Mouse (Mus musculus) midbrain, embryonic 13.5 days (tissue): ENCODE measurements around the gene Il4ra. TPM values are rescaled to one million over a fixed set of nuclear protein-coding genes. Genes with fewer than 3 reads are reported as not detected.

Experiments used
- ATAC-seq: fragments of 200-750 bp; cut with Nextera tagmentation; 2 replicates; pipeline ENCODE4 v1.8.0; 2017; ENCODE audit warnings: mild to moderate bottlenecking, moderate TSS enrichment, moderate library complexity
- H3K27ac ChIP-seq: fragments of 300-500 bp; sonication (generic); 2 replicates; pipeline ENCODE4 v1.5.1; 2015; ENCODE audit warnings: inconsistent platforms, mild to moderate bottlenecking, moderate library complexity
- H3K27me3 ChIP-seq: fragments of 300-500 bp; sonication (generic); 2 replicates; pipeline ENCODE4 v1.6.1; 2015; ENCODE audit warnings: mild to moderate bottlenecking, inconsistent platforms
- H3K36me3 ChIP-seq: fragments of 300-500 bp; sonication (generic); 2 replicates; pipeline ENCODE4 v1.6.1; 2015; ENCODE audit warnings: mild to moderate bottlenecking, inconsistent platforms
- H3K4me1 ChIP-seq: fragments of 300-500 bp; sonication (generic); replicated peaks from 2 replicates; pipeline ENCODE4 v1.6.1; 2015; ENCODE audit warnings: inconsistent platforms
- H3K4me2 ChIP-seq: fragments of 300-500 bp; sonication (generic); replicated peaks from 2 replicates; pipeline ENCODE4 v1.6.1; 2015; ENCODE audit warnings: moderate library complexity, mild to moderate bottlenecking, inconsistent platforms
- H3K4me3 ChIP-seq: fragments of 300-500 bp; sonication (generic); replicated peaks from 2 replicates; pipeline ENCODE4 v1.5.1; 2015; ENCODE audit warnings: mild to moderate bottlenecking, inconsistent platforms
- H3K9ac ChIP-seq: fragments of 300-500 bp; sonication (generic); replicated peaks from 2 replicates; pipeline ENCODE4 v1.6.1; 2015; ENCODE audit warnings: mild to moderate bottlenecking, inconsistent platforms
- H3K9me3 ChIP-seq: fragments of 300-500 bp; sonication (generic); 2 replicates; pipeline ENCODE4 v1.6.1; 2016; ENCODE audit warnings: mild to moderate bottlenecking, inconsistent platforms
- WGBS: fragments of 180-500 bp; shearing (Covaris S2); methylation state at CpG from one replicate; pipeline ENCODE4 v1.1.7; 2015; 5-methylcytosine and 5-hydroxymethylcytosine counted together
- polyA plus RNA-seq: library from polyadenylated mRNA; unstranded; fragments of >200 nt; fragmentation: Nextera tagmentation; extraction: Ambion mirVana; gene quantifications from 2 replicates; pipeline ENCODE4 v1.2.1, GENCODE M21; 2015

Gene Il4ra
- polyA plus RNA-seq, 1 experiment from 2014 or later, result 3.0 TPM

- H3K27ac ChIP-seq, result no peak overlapping the region
- H3K9ac ChIP-seq, result no peak overlapping the region
- no peaks in the 10 kb centered on the region for H3K27me3 ChIP-seq
- no peaks in the 10 kb centered on the region for H3K9me3 ChIP-seq
- 68% methylated on average over 3 of the region's 3 CpGs for WGBS
- no peak for ATAC-seq
- H3K4me3 ChIP-seq, result no peak overlapping the region
- H3K36me3 ChIP-seq, result no peaks in the 10 kb centered on the region
- no peaks in the 10 kb centered on the region for H3K4me1 ChIP-seq
- H3K4me2 ChIP-seq, result no peak overlapping the region
These were observed 44.5 kb downstream of the Il4ra start for GRCm38 (mm10) chr7:125596406-125596805.

DNA sequence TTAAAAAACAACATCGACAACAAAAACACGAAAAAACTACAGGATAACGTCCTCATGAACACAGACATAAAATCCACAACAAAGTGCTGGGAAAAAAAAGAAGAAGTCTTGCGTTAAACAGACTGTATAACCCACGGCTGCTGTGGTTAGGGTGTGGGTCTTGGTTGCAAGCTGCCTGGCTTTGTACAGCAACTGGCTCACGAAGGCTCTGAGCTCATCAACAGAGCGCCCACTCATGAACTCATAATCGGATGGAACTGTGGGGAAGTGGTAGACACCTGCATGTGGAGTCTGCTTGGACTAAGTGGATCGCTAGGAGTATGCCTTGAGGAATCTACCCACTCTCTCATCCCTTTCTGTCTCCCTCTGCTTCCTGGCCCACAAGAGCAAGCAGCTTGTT, 45.2 kb downstream of the Il4ra start:
- H3K4me2 ChIP-seq, result no peak overlapping the region
- H3K36me3 ChIP-seq, result no peaks in the 10 kb centered on the region
- H3K27me3 ChIP-seq, result no peaks in the 10 kb centered on the region
- H3K9me3 ChIP-seq, result no peaks in the 10 kb centered on the region
- no peak overlapping the region for H3K4me3 ChIP-seq
- no peak for ATAC-seq
- H3K27ac ChIP-seq, result no peak overlapping the region
- H3K4me1 ChIP-seq, result no peaks in the 10 kb centered on the region
- no peak overlapping the region for H3K9ac ChIP-seq
- 89% methylated on average over 9 of the region's 9 CpGs for WGBS

- no peaks in the 10 kb centered on the region for H3K27me3 ChIP-seq
- no peaks in the 10 kb centered on the region for H3K4me1 ChIP-seq
- no peak overlapping the region for H3K4me2 ChIP-seq
- H3K4me3 ChIP-seq, result no peak overlapping the region
- no peak overlapping the region for H3K9ac ChIP-seq
- WGBS, result 81% methylated on average over 11 of the region's 11 CpGs
- H3K9me3 ChIP-seq, result no peaks in the 10 kb centered on the region
- H3K36me3 ChIP-seq, result no peaks in the 10 kb centered on the region
- ATAC-seq, result no peak
- no peak overlapping the region for H3K27ac ChIP-seq
These were observed 45.8 kb downstream of the Il4ra start for GRCm38 (mm10) chr7:125597516-125598347.

- 66% methylated on average over 4 of the region's 4 CpGs for WGBS
- H3K36me3 ChIP-seq, result no peaks in the 10 kb centered on the region
- ATAC-seq, result no peak
These were observed 47.6 kb downstream of the Il4ra start for GRCm38 (mm10) chr7:125599373-125599973.

GRCm38 (mm10) chr7:125600136-125600535, 48.2 kb downstream of the Il4ra start:
- H3K36me3 ChIP-seq, result no peaks in the 10 kb centered on the region
- 78% methylated on average over 10 of the region's 10 CpGs for WGBS
- H3K27ac ChIP-seq, result no peak overlapping the region
- no peak overlapping the region for H3K4me3 ChIP-seq
- H3K9ac ChIP-seq, result no peak overlapping the region
- no peak for ATAC-seq
- H3K4me2 ChIP-seq, result no peak overlapping the region
- H3K9me3 ChIP-seq, result no peaks in the 10 kb centered on the region
- no peaks in the 10 kb centered on the region for H3K4me1 ChIP-seq
- no peaks in the 10 kb centered on the region for H3K27me3 ChIP-seq

More at GRCm38 (mm10) chr7:125599373-125599973, 47.6 kb downstream of the Il4ra start:
- Histone ChIP-seq H3K27me3 (no peaks in the 10 kb centered on the region), H3K4me1 (no peaks in the 10 kb centered on the region), H3K27ac (no peak overlapping the region), H3K4me2 (no peak overlapping the region), H3K9ac (no peak overlapping the region), H3K9me3 (no peaks in the 10 kb centered on the region), H3K4me3 (no peak overlapping the region)

DNA sequence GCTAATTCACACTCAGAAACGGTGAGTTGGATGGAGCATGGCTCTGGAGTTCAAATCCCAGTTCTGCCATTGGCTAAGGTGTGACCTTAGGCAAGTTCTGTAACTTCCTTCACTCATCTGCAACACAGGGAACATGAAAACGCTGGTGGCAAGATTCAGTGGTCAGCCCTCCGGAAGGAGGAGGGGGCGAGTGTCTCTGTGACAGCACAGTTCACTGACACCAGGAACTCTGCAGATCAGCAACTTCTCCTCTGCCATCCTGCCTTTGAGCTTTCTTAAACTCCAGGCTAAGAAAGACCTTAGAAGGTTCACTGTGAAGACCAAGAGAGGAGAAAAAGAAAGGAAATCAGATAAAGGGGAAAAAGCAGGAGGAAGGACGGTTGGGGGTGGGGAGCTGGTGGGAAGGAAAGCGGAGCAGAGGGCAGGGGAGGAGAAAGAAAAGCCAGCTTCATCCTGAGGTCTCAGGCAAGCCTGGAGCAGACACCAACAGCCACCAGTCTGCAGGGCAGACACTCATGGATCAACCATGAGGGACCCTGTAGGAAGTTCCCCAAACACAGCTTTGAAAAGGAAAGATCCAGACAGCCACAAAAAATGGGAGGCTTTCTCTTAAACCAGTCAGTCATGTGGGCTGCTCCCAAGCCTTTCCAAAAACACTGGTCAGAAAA, 48.8 kb downstream of the Il4ra start:
- Histone ChIP-seq H3K4me2 (no peak overlapping the region), H3K4me1 (no peaks in the 10 kb centered on the region), H3K4me3 (no peak overlapping the region), H3K9ac (no peak overlapping the region), H3K36me3 (no peaks in the 10 kb centered on the region), H3K9me3 (no peaks in the 10 kb centered on the region), H3K27ac (no peak overlapping the region), H3K27me3 (no peaks in the 10 kb centered on the region)
- 56% methylated on average over 6 of the region's 6 CpGs for WGBS
- ATAC-seq, result no peak

DNA sequence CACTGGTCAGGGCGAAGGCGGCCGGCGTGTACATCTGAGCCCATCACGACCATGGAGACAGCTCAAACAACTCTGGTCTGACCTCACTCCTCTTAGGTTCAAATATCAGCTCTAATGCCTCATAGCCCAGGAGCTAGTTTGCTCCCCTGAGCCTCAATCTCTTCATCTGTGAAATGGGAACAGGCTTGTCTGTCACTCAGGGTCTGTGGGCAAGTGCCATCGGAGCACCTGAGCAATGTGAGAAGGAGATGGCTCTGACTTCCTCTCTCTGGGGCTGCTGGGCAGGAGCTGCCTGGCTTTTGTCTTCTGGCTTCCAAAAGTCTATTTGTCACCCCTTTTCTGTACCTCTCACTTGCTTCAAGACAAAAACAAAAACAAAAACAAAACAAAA, 49.4 kb downstream of the Il4ra start:
- no peak overlapping the region for H3K4me2 ChIP-seq
- 88% methylated on average over 6 of the region's 6 CpGs for WGBS
- no peak for ATAC-seq

DNA sequence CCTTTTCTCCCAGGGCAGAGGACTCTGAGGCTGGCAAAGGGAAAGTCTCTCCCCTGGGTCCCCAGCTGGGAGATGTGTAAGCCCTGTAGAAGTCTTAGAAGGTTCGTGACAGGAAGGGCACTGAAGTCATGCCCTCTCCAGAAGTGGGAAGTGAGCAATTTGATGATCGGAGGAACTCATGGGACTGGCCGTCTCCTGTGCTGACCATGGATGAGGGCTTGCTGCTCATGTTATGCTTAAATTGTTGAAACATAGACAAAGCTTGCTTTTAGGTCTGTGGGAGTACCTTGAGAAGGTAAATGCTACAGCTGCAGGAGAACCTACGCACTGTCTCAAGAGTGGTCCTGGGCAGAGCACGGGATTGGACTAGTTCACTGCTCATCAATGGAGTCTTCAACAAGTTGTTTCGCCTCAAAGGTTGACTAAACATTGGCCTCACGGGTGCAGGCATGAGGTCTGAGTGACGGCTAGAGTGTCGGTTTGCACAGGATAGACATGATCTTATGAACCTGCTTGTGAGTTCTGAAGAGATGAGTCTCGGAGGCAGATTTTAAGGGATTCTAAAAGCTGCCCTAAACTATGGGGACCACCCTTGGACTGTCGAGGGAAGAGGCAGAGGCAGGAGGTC, 50.0 kb downstream of the Il4ra start:
- Histone ChIP-seq H3K4me1 (no peaks in the 10 kb centered on the region), H3K4me3 (no peak overlapping the region), H3K36me3 (no peaks in the 10 kb centered on the region), H3K27me3 (no peaks in the 10 kb centered on the region), H3K27ac (no peak overlapping the region), H3K4me2 (no peak overlapping the region), H3K9me3 (no peaks in the 10 kb centered on the region), H3K9ac (no peak overlapping the region)
- ATAC-seq, result no peak
- 81% methylated on average over 11 of the region's 11 CpGs for WGBS

More for the DNA sequence above, 49.4 kb downstream of the Il4ra start:
- Histone ChIP-seq H3K9me3 (no peaks in the 10 kb centered on the region), H3K36me3 (no peaks in the 10 kb centered on the region), H3K4me1 (no peaks in the 10 kb centered on the region), H3K9ac (no peak overlapping the region), H3K27me3 (no peaks in the 10 kb centered on the region), H3K4me3 (no peak overlapping the region), H3K27ac (no peak overlapping the region)

GRCm38 (mm10) chr7:125603185-125603631, 51.3 kb downstream of the Il4ra start, which contains the start of gene Il21r:
Gene Il21r, plus strand, starts transcription at chr7:125603429.
- WGBS, result 81% methylated on average over 11 of the region's 11 CpGs

DNA sequence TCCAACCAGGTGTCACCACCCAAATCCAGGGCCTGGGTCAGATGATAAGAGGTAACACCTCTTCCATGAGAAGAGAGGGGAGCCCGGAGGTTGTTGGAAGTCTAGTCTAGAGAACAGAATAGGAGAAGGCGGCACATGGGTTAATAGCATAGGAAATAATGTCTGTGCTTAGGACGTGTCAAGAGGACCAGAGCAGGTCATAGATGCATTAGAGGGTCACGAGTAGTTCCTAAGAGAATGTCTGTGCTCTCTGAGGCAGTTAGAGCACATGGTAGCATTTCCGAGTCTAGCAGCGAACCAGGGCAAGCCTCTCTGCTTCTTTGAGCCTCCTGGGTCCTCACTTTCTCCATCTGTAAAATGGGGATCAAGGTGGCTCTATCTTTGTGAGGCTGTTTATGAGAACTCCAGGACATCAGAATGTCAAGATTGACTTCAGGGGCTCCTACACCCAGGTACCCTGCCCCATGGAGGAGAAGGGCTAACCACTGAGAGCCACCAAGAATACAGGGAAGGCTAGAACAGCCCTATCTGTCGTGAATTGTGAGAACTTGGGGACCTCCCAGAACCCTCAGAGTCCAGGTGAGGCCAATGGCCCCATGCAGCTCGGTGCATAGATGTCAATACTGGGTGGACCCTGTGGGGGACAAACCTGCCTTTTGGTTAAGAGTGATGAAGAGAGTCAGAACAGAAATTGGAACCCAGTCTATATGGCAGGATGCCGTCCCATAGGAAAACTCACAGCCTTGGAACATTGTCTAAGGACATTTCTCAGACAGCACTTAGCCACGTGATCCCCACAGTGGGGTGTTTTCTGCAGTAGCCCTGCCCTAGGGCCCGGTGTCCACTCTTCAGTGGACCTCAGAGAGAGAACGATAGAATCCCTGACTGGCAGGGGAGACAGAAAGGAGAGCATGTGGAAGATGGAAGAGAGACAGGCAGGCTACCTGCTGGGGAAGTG, 52.7 kb downstream of the Il4ra start:
- Histone ChIP-seq H3K4me1 (no peaks in the 10 kb centered on the region), H3K27ac (no peak overlapping the region), H3K4me2 (no peak overlapping the region), H3K4me3 (no peak overlapping the region), H3K36me3 (no peaks in the 10 kb centered on the region), H3K27me3 (no peaks in the 10 kb centered on the region), H3K9ac (no peak overlapping the region), H3K9me3 (no peaks in the 10 kb centered on the region)
- ATAC-seq, result no peak
- WGBS, result 81% methylated on average over 12 of the region's 12 CpGs

More at GRCm38 (mm10) chr7:125603185-125603631, 51.3 kb downstream of the Il4ra start, which contains the start of gene Il21r:
- no peaks in the 10 kb centered on the region for H3K9me3 ChIP-seq
- no peaks in the 10 kb centered on the region for H3K36me3 ChIP-seq
- H3K27ac ChIP-seq, result no peak within 1 kb of the TSS
- H3K4me1 ChIP-seq, result no peaks in the 10 kb centered on the region
- no peak for ATAC-seq
- no peak within 1 kb of the TSS for H3K9ac ChIP-seq
- no peak within 1 kb of the TSS for H3K4me2 ChIP-seq
- H3K27me3 ChIP-seq, result no peaks in the 10 kb centered on the region
- H3K4me3 ChIP-seq, result no peak within 1 kb of the TSS

- Histone ChIP-seq H3K4me1 (no peaks in the 10 kb centered on the region), H3K9ac (no peak overlapping the region), H3K9me3 (no peaks in the 10 kb centered on the region), H3K4me2 (no peak overlapping the region), H3K27me3 (no peaks in the 10 kb centered on the region), H3K36me3 (no peaks in the 10 kb centered on the region), H3K4me3 (no peak overlapping the region), H3K27ac (no peak overlapping the region)
- no peak for ATAC-seq
- WGBS, result 74% methylated on average over 4 of the region's 4 CpGs
These were observed 53.8 kb downstream of the Il4ra start for GRCm38 (mm10) chr7:125605725-125606139.
